Mouse (Mus musculus): ENCODE measurements around the gene Hist1h2bn.
A peak's percentile ranks its signal among the peaks of the same experiment; 100 is the strongest.
"Not testable (repeated sequence)": the region's sequence is repeated elsewhere in the genome, so short reads cannot be mapped to it uniquely, and the experiment has no call there.

The Hist1h2bn gene

DNA sequence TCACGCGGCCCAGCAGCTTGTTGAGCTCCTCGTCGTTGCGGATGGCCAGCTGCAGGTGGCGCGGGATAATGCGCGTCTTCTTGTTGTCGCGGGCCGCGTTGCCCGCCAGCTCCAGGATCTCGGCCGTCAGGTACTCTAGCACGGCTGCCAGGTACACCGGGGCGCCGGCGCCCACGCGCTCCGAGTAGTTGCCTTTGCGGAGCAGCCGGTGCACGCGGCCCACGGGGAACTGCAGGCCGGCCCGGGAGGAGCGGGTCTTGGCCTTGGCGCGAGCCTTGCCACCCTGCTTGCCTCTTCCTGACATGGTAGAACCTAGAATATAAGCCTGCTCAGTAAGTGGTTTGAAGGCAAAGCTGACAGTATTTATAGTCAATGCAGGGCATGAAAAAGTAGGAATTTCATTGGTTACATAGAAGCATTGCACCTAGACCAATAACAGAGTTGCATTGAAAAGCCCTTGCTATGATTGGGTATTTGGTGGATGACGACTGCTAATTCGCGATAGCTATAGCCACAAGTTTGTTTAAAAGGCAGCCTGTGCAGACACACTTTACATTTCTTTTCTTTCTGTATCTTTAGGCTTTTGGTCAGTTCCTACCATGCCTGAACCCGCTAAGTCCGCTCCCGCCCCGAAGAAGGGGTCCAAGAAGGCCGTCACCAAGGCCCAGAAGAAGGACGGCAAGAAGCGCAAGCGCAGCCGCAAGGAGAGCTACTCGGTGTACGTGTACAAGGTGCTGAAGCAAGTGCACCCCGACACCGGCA lies at the start of gene Hist1h2bn, which contains the start of gene Hist1h2ak:
Hist1h2bn (plus strand) TSS at position 600 of the 762 bp plus-strand sequence.
Hist1h2ak (minus strand) TSS at position 304 of the 762 bp plus-strand sequence.
- peak; percentile 15 for DNase-seq

- no peak for DNase-seq
These were observed 47.3 kb upstream of the Hist1h2bn start for GRCm38 (mm10) chr13:21706669-21707068.

- DNase-seq: peak; percentile 89
These were observed 43.8 kb upstream of the Hist1h2bn start for GRCm38 (mm10) chr13:21710031-21710711.

DNA sequence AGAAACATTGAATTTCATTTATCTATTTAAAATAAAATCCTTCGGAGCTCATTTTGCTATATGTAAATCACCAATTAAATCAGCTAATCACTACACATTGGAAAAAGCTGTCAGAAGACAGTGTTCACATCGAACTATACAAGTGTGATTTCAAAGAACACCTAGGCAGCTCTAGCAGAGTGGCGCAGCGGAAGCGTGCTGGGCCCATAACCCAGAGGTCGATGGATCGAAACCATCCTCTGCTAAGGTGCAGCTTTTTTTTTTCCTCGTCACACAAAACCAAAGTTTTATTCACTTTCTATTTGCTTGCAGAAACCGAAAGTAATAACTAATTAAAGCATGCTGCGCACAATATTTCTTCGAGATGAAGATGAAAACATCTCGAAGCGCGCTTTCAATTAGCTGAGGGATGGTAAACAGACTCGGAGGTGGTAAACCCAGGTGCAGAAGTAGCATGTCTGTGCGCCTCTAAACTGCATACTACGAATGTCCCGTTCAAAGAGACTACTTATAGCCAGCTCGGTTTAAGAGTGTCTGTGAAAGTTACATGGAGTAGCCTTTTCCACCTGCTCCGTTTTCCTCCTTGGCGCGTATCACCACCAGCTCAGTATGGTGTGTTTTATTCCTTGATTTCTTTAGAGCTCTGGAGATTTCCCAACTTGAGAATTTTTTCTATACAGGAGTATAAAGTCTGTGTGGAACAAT lies 43.0 kb upstream of the Hist1h2bn start:
- DNase-seq: peak; percentile 78

DNA sequence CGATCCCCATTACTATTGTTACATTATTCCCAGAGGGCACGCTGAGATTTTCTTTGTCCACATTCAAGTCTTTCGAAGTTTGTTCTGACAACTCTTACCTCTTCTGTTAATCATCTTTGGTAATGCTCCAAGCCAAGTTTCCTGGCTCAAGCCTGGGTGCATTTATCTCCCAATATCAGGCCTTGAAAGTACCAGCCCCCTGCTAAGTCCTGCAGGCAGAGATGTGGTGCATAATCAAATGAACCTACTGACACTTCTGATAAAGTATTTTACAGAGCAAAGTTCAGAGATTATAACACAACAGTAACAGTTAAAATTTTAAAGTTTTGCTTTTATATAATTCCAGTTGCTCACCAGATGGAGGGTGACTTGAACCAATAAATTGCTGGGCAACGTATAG lies 42.2 kb upstream of the Hist1h2bn start:
- DNase-seq: no peak

DNA sequence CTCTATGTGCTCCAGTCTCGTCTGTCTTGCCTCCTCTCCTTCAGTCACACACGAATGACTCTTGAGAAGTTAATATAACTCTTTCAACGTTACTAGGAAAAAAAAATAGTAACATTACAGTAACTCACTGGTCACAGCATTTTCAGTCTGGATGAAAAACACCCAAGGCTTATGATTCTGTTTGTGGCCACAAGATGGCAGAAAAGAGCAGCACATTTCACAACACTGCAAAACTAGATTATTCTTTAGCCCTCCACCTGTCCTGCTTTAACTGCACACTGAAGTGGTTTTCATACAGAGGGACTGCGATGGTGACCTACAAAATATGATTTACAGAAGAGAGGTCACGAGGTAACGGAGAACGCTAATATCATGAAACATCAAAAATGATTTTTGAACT lies 39.2 kb upstream of the Hist1h2bn start:
- DNase-seq: peak; percentile 65

GRCm38 (mm10) chr13:21715131-21715863 lies 38.6 kb upstream of the Hist1h2bn start:
- DNase-seq: no peak

DNA sequence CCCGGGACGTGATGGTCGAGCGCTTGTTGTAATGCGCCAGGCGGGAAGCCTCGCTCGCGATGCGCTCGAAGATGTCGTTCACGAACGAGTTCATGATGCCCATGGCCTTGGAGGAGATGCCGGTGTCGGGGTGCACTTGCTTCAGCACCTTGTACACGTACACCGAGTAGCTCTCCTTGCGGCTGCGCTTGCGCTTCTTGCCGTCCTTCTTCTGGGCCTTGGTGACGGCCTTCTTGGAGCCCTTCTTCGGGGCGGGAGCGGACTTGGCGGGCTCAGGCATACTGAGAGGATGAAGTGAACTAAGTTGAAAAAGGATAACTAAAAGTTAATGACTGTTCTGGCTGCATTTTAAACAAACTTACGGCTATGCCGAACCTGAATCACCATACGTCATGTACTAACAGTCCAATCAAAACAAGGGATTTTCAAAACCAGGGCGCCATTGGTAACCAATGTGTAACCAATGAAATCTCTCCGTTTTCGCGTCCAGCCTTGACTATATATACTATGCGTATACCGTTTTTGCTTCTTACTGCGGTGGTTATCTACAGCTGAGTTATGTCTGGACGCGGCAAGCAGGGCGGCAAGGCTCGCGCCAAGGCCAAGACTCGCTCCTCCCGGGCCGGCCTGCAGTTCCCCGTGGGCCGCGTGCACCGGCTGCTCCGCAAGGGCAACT lies 37.9 kb upstream of the Hist1h2bn start, which contains the start of the genes Hist1h2bl and Hist1h2ai:
Hist1h2bl (minus strand) TSS at position 280 of the 676 bp plus-strand sequence.
Hist1h2ai (plus strand) TSS at position 559 of the 676 bp plus-strand sequence.
- peak; percentile 52 for DNase-seq

- DNase-seq: peak; percentile 8
These were observed 37.2 kb upstream of the Hist1h2bn start for GRCm38 (mm10) chr13:21716540-21717391.

- peak; percentile 46 for DNase-seq
These were observed 36.2 kb upstream of the Hist1h2bn start, which contains the start of gene Hist1h3h for GRCm38 (mm10) chr13:21717397-21718357. Gene Hist1h3h (plus strand): TSS chr13:21717659.

- DNase-seq: no peak
These were observed 35.4 kb upstream of the Hist1h2bn start for GRCm38 (mm10) chr13:21718381-21719080.

GRCm38 (mm10) chr13:21721107-21721756 lies 32.7 kb upstream of the Hist1h2bn start:
- not testable (repeated sequence) for DNase-seq

DNA sequence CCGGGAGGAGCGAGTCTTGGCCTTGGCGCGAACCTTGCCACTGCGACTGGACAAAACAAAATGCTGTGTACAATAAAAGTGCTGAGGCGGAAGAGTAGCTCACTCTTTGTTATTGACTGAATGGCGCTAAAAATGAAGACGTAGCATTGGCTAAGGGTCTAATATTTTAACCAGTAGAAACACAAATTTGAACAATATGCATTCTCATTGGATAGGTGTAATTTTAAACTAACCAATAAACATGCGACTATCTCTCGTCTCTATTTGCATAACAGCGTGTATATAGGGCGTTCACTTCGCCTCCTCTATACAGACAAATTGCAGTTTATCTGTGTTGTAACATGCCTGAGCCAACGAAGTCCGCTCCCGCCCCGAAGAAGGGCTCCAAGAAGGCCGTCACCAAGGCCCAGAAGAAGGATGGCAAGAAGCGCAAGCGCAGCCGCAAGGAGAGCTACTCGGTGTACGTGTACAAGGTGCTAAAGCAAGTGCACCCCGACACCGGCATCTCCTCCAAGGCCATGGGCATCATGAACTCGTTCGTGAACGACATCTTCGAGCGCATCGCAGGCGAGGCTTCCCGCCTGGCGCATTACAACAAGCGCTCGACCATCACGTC lies 32.1 kb upstream of the Hist1h2bn start, which contains the start of gene Hist1h2bm:
Hist1h2bm (plus strand) TSS at position 288 of the 616 bp plus-strand sequence.
- peak; percentile 34 for DNase-seq

- DNase-seq: no peak
These were observed 31.5 kb upstream of the Hist1h2bn start for GRCm38 (mm10) chr13:21722373-21722925.

DNA sequence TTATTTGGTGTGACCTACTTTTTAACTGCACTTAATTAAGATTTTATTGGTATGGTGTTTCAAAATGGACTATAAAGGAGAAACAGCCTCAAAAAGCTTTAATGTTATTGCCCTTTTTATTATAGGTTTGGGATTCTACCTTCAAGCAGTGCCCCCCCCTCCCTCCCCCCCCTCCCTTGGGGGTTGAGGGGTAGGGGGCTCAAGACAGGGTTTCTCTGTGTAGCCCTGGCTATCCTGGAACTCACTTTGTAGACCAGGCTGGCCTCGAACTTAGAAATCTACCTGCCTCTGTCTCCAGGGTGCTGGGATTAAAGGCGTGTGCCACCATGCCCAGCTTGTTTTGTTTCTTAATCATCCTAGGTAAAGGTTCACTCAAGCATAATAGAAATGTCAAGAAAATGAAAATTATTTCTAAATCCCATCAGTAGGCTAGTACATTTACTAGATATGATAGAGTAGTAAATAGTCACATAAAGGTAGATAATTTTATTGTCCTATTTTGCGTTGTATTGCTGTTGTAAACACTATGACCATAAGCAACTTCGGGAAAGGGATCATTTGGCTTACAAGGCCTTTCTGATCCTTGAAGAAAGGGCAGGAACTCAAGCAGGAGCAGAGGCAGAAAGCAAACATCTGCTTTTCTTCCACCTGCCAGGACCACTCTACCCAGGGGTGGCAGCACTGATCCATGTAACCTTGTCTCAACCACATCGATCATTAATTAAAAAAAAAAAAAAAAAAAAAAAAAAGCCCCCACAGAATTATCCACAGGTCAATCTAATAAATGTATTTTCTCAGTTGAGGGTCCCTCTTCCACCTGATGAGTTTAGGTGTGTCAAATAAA lies 30.7 kb upstream of the Hist1h2bn start:
- DNase-seq: no peak

GRCm38 (mm10) chr13:21727948-21728572 lies 25.9 kb upstream of the Hist1h2bn start:
- DNase-seq: no peak
